Mouse (Mus musculus) forebrain, embryonic 12.5 days (tissue): ENCODE results near the gene Sort1. TPM values are rescaled to one million over a fixed set of nuclear protein-coding genes. Genes with fewer than 3 reads are reported as not detected.

Experiments
- ATAC-seq: fragments of 200-750 bp; cut with Nextera tagmentation; 2 replicates; pipeline ENCODE4 v1.8.0; 2017; ENCODE audit warnings: moderate TSS enrichment; ENCODE audit not compliant: low FRiP score
- H3K27ac ChIP-seq: fragments of 300-500 bp; sonication (generic); 2 replicates; pipeline ENCODE4 v1.5.1; 2016; ENCODE audit warnings: mild to moderate bottlenecking
- H3K27me3 ChIP-seq: fragments of 300-500 bp; sonication (generic); 2 replicates; pipeline ENCODE4 v1.6.1; 2016; ENCODE audit warnings: mild to moderate bottlenecking
- H3K36me3 ChIP-seq: fragments of 300-500 bp; sonication (generic); replicated peaks from 2 replicates; pipeline ENCODE4 v1.6.1; 2016; ENCODE audit warnings: mild to moderate bottlenecking
- H3K4me1 ChIP-seq: fragments of 300-500 bp; sonication (generic); 2 replicates; pipeline ENCODE4 v1.6.1; 2016
- H3K4me2 ChIP-seq: fragments of 300-500 bp; sonication (generic); 2 replicates; pipeline ENCODE4 v1.6.1; 2016; ENCODE audit warnings: mild to moderate bottlenecking, moderate library complexity
- H3K4me3 ChIP-seq: fragments of 300-500 bp; sonication (generic); replicated peaks from 2 replicates; pipeline ENCODE4 v1.5.1; 2016; ENCODE audit warnings: mild to moderate bottlenecking
- H3K9ac ChIP-seq: fragments of 300-500 bp; sonication (generic); 2 replicates; pipeline ENCODE4 v1.6.1; 2016; ENCODE audit warnings: mild to moderate bottlenecking
- H3K9me3 ChIP-seq: fragments of 300-500 bp; sonication (generic); 2 replicates; pipeline ENCODE4 v1.6.1; 2016
- WGBS: fragments of 180-500 bp; shearing (Covaris S2); methylation state at CpG from one replicate; pipeline ENCODE4 v1.1.7; 2016; 5-methylcytosine and 5-hydroxymethylcytosine counted together
- polyA plus RNA-seq: library from polyadenylated mRNA; unstranded; fragments of >200 nt; fragmentation: Nextera tagmentation; extraction: Ambion mirVana; gene quantifications from 2 replicates; pipeline ENCODE4 v1.2.1, GENCODE M21; 2016

Sort1 gene
- polyA plus RNA-seq, 1 experiment from 2014 or later, result 30.8 TPM

DNA sequence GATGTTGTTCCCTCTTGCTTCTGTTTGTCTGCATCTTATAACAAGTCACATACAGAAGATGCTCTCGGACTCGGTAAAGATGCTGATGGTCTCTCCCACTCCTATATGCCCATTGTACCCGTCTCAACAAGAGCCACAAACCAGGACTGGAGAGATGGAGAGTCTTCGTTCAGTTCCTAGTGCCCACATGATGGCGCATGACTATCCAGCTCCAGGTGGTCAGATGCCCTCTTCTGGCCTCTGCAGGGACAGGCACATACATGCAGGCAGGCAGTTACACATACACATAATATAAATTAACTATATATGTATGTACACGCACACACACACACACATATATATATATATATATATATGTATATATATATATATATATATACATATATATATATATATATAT, 96.8 kb downstream of the Sort1 start:
- H3K9me3 ChIP-seq, result no peaks in the 10 kb centered on the region
- no peak overlapping the region for H3K9ac ChIP-seq
- no peak overlapping the region for H3K27ac ChIP-seq
- H3K4me1 ChIP-seq, result peaks cover 38% of the 10 kb centered on the region
- 0 out of 2 replicates have a peak, but pooled peaks cover 4% of the 10 kb centered on the region for H3K36me3 ChIP-seq
- no peak overlapping the region for H3K4me3 ChIP-seq
- no peaks in the 10 kb centered on the region for H3K27me3 ChIP-seq
- no peak overlapping the region for H3K4me2 ChIP-seq
- WGBS, result 74% methylated on average over 6 of the region's 6 CpGs
- no peak for ATAC-seq

DNA sequence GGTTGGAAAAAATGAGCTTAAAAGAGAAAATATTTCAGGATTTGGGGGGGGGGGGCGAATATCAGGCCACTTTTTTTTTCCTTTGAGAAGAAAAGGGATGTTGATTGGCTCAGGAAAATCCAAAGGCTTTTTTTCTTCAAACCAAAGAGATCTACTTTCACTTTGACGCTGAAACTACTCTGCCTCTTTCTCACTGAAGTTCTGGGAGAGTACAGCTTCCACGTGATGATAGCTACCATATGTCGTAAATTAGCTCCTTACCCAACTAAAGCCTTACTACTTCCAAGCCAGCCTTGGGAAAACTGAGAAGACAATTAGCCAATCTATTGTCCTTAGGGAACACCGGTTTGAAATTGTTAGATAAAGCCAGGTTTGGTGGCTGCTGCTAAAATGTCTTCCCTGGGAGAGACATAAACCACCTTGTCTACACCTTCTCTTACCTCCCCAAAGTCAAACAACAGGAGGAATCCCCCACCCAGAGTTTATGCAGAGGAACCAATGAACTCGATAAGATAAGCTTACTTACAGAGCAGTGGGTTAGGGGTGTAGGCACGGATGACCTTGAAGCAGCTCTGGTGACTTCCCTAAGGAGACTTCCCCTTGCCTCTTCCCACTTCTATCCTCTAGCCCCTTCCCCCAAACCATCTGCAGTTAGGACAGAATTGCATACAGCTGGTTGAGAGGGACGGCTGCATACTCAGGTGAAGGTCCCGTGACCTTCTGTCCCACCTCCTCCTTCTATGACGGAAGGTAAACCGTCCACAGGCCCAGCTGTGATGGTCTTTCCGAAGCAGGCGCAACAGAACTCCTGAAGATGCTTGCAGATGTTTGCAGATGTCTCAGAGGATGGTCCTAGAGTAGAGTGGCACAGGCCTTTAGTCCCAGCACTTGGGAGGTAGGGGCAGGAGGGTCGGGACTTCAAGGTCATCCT, 98.3 kb downstream of the Sort1 start:
- H3K27me3 ChIP-seq, result no peaks in the 10 kb centered on the region
- peak overlapping the region; percentile 71 for H3K4me2 ChIP-seq
- H3K9ac ChIP-seq, result no peak overlapping the region
- H3K9me3 ChIP-seq, result no peaks in the 10 kb centered on the region
- H3K36me3 ChIP-seq, result peaks cover 16% of the 10 kb centered on the region
- peak overlapping the region; percentile 50; the same call in 1 of the 2 replicates for H3K4me3 ChIP-seq
- ATAC-seq, result no peak
- H3K4me1 ChIP-seq, result peaks cover 39% of the 10 kb centered on the region
- H3K27ac ChIP-seq, result no peak overlapping the region
- WGBS, result 76% methylated on average over 14 of the region's 14 CpGs

DNA sequence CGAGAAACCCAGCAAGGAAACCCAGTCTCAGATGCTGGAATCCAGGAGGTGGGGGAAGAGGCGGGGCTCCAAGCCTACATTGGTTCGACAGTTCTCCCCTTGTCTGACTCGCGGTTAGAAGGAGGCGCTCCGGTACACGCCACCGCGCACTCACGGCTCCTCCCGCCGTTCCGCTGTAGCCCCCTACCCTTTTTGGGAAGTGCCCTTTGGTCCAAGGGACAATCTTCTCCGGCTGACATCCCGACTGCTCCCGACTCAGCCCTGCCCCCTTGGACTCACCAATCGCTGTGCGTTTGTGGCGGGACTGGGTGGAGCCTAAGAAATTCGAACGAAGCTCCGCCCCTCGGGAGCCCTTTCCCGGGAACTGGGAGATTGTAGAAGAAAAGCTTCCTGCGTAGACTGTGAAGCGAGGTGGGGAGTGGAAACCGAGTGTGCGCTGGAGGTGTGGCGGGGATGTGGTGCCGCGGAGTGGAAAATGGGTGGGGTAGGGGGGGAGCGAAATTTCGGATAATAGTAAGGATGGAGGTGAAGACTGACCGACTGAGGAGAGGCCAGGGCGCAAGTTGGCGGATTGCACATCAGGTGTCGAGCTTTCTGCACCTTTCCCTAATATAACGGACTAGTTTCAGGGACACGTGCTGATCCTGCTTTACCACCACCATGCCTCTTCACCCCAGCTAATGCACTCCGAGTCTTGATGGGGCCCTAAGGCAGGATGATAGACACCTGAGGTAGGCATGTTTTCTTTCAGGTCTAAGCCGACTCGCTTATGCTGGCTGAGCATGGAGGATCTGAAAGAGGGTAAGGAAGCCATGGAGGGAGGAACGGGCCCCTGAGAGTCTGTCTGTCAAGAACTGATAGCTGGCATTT, 99.8 kb downstream of the Sort1 start, which contains the start of gene Psrc1:
TSS of gene Psrc1 (plus strand) at position 355 of the 870 bp plus-strand sequence.
- peak within 1 kb of the TSS; percentile 72 for H3K27ac ChIP-seq
- peak within 1 kb of the TSS; percentile 50 for H3K4me3 ChIP-seq
- peak within 1 kb of the TSS; percentile 64 for H3K9ac ChIP-seq
- WGBS, result under 1% methylated on average over 44 of the region's 44 CpGs
- no peaks in the 10 kb centered on the region for H3K9me3 ChIP-seq
- H3K4me1 ChIP-seq, result peaks cover 39% of the 10 kb centered on the region
- ATAC-seq, result peak; percentile 93
- H3K4me2 ChIP-seq, result peak within 1 kb of the TSS; percentile 71
- H3K27me3 ChIP-seq, result no peaks in the 10 kb centered on the region
- peaks cover 20% of the 10 kb centered on the region for H3K36me3 ChIP-seq

DNA sequence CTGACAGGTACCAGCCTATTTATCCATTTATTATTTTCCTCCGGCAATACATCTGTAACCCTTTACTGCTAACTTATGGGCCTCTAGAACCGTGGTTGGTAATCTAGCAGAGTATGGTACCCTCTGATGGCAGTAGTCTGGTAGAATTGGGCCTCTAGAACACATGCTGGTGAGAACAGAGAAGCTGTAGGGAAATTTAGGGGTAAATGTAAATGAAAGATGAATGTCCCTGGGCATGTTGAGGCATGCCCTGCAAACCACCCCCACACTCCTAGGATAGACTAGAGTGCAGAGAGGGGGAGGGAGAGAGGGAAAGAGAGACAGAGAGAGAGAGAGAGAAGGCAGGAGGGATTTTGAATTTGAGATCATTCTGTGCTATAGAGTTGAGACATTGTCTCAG, 100.5 kb downstream of the Sort1 start:
- Histone ChIP-seq H3K9ac (peak overlapping the region; percentile 64), H3K27me3 (no peaks in the 10 kb centered on the region), H3K4me2 (peak overlapping the region; percentile 71), H3K4me3 (peak overlapping the region; percentile 50), H3K36me3 (peaks cover 20% of the 10 kb centered on the region), H3K4me1 (peaks cover 42% of the 10 kb centered on the region), H3K27ac (no peak overlapping the region), H3K9me3 (no peaks in the 10 kb centered on the region)
- 50% methylated on average over 2 of the region's 2 CpGs for WGBS
- no peak for ATAC-seq

DNA sequence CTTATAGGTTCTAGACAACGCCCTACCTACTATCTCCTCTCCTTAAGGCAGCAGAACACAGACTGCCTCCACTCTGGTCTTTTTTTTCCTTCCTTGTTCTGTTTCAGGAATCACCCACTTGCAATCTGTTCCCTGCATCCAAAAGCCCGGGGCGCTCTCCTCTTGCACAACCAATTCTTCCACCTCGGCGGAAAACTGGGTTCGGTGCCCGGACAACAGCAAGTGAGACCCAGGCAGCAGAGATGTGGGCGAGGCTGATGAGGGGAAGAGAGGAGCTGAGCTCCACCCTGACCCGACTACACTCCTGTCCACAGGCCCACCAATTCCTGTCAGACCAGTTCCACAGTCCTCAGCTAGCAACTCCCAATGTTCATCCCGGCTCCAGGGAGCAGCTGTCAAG, 102.3 kb downstream of the Sort1 start:
- Histone ChIP-seq H3K27me3 (no peaks in the 10 kb centered on the region), H3K27ac (no peak overlapping the region), H3K4me2 (no peak overlapping the region), H3K9ac (no peak overlapping the region), H3K4me1 (peaks cover 41% of the 10 kb centered on the region), H3K4me3 (no peak overlapping the region), H3K9me3 (no peaks in the 10 kb centered on the region), H3K36me3 (peaks cover 20% of the 10 kb centered on the region)
- WGBS, result 91% methylated on average over 10 of the region's 10 CpGs
- ATAC-seq, result no peak

DNA sequence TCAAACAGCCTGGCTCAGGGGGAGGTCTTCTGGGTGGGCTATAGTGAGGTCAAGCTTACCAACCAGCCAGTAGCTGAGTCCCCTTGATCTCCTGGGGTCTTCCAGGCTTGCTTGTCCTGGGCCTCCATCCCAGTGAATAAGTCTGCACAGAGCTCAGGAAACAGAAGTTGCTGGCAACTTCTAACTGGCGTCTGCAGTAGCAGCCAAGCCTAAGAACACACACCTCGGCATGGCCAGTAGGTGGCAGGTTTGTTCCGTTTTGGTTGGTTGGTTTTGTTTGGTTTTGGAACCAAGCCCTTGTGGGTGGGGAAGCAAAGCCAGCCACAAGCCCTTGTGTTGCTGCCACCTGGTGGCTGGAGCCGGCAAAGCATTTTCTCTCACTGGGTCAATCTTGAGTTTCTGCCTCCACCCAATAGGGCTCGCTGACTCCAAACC, 105.2 kb downstream of the Sort1 start:
- no peaks in the 10 kb centered on the region for H3K9me3 ChIP-seq
- H3K27me3 ChIP-seq, result 0 out of 2 replicates have a peak, but pooled peaks cover 2% of the 10 kb centered on the region
- peaks cover 35% of the 10 kb centered on the region for H3K4me1 ChIP-seq
- H3K4me3 ChIP-seq, result no peak overlapping the region
- ATAC-seq, result peak; percentile 76
- under 1% methylated on average over 5 of the region's 5 CpGs for WGBS
- H3K36me3 ChIP-seq, result peaks cover 47% of the 10 kb centered on the region
- no peak overlapping the region for H3K4me2 ChIP-seq
- H3K9ac ChIP-seq, result no peak overlapping the region
- H3K27ac ChIP-seq, result peak overlapping the region; percentile 42; the same call in 1 of the 2 replicates

DNA sequence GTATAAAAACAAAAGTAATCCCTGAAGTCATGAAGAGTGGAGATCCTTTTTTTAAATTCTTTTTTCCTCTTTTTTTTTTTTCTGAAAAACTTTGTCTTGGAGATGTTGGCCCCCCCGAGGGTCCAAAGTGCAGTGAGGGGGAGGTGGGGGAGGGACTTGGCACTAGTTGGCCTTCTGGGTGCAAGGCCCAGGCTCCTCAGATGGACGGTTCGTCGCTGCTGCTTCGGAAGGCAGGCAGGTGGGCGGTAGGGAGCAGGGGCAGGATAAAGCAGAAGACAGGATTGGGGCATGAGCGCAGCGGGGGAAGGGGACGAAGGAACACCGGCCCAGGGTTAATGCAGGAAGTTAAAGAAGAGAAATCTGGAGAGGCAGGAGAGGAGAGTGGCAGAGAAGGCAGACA, 108.4 kb downstream of the Sort1 start:
- peaks cover 18% of the 10 kb centered on the region for H3K4me1 ChIP-seq
- H3K4me3 ChIP-seq, result no peak overlapping the region
- H3K9ac ChIP-seq, result peak overlapping the region; percentile 7; the same call in 1 of the 2 replicates
- H3K9me3 ChIP-seq, result no peaks in the 10 kb centered on the region
- H3K4me2 ChIP-seq, result no peak overlapping the region
- no peak for ATAC-seq
- 0 out of 2 replicates have a peak, but pooled peaks cover 2% of the 10 kb centered on the region for H3K27me3 ChIP-seq
- H3K36me3 ChIP-seq, result peaks cover 61% of the 10 kb centered on the region
- 0 out of 2 replicates have a peak overlapping the region, but pooled peaks have one; percentile 25 for H3K27ac ChIP-seq
- WGBS, result 16% methylated on average over 10 of the region's 10 CpGs

DNA sequence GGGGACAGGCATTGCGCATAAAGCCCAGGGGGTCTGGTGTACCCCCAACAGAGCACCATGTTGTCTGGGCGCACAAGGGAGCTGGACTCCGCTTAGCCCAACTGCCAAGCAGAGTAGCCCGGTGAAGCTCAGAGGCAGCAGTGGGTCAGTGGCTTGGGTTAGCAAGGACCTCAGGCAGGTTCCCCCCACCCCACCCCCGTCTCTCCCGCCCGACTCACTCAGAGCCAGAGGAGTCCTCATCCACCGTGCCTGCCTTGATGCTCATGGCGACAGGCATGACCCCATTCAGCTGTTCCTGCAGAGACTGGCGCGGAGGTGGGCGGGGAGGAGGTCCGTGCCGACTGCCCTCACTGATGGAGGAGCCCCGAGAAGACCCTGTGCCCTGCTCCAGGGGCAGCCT, 108.9 kb downstream of the Sort1 start:
- Histone ChIP-seq H3K4me3 (no peak overlapping the region), H3K9ac (peak overlapping the region; percentile 7; the same call in 1 of the 2 replicates), H3K4me1 (peaks cover 18% of the 10 kb centered on the region), H3K27ac (no peak overlapping the region), H3K4me2 (no peak overlapping the region), H3K27me3 (0 out of 2 replicates have a peak, but pooled peaks cover 2% of the 10 kb centered on the region), H3K9me3 (no peaks in the 10 kb centered on the region), H3K36me3 (peaks cover 63% of the 10 kb centered on the region)
- WGBS, result 53% methylated on average over 15 of the region's 15 CpGs
- ATAC-seq, result no peak

DNA sequence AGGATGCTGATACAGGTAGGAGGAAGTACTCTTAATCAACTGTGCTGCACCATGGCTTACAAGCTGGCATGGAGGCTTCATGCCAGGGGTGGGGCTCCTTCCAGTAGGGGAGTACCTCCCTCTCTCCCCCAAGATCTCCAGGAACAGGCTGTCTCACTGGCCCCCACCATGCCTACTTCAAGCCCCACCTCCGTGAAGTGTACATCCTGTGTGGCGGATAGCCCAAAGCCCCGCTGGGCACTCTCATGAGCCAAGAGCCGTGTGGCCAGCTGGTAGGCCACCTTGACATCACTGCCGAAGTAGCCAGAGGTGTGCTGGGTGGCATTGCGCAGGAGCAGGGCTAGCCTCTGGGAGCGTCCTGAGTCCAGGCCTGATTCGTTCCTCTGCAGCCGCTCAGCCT, 114.4 kb downstream of the Sort1 start:
- no peak overlapping the region for H3K4me2 ChIP-seq
- peaks cover 98% of the 10 kb centered on the region for H3K36me3 ChIP-seq
- 92% methylated on average over 9 of the region's 9 CpGs for WGBS
- ATAC-seq, result no peak
- no peak overlapping the region for H3K27ac ChIP-seq
- H3K9me3 ChIP-seq, result no peaks in the 10 kb centered on the region
- H3K4me1 ChIP-seq, result peaks cover 13% of the 10 kb centered on the region
- no peak overlapping the region for H3K4me3 ChIP-seq
- no peak overlapping the region for H3K9ac ChIP-seq
- H3K27me3 ChIP-seq, result 0 out of 2 replicates have a peak, but pooled peaks cover 2% of the 10 kb centered on the region

DNA sequence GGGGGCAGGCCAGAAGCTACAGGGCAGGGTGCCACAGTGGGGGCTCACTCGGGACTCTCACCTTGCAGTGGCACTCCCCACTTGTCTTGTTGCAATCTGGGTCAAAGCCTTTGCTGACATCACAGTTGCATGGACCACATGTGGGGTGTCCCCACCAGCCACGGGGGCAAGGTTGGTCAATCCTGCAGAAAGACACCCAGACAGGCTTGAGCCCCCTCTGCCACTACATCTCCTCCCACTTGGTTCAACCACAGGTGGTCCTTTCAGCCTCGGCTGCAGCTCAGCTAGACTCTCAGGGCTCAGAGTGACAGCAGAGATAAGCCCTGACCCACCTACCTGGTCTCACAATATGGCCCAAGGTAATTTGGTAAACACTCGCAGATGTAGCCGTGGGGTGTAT, 116.6 kb downstream of the Sort1 start:
- Histone ChIP-seq H3K4me1 (peaks cover 20% of the 10 kb centered on the region), H3K9me3 (no peaks in the 10 kb centered on the region), H3K9ac (no peak overlapping the region), H3K4me2 (no peak overlapping the region), H3K27ac (no peak overlapping the region), H3K27me3 (no peaks in the 10 kb centered on the region), H3K36me3 (peaks cover 91% of the 10 kb centered on the region), H3K4me3 (no peak overlapping the region)
- no peak for ATAC-seq
- 89% methylated on average over 5 of the region's 5 CpGs for WGBS

DNA sequence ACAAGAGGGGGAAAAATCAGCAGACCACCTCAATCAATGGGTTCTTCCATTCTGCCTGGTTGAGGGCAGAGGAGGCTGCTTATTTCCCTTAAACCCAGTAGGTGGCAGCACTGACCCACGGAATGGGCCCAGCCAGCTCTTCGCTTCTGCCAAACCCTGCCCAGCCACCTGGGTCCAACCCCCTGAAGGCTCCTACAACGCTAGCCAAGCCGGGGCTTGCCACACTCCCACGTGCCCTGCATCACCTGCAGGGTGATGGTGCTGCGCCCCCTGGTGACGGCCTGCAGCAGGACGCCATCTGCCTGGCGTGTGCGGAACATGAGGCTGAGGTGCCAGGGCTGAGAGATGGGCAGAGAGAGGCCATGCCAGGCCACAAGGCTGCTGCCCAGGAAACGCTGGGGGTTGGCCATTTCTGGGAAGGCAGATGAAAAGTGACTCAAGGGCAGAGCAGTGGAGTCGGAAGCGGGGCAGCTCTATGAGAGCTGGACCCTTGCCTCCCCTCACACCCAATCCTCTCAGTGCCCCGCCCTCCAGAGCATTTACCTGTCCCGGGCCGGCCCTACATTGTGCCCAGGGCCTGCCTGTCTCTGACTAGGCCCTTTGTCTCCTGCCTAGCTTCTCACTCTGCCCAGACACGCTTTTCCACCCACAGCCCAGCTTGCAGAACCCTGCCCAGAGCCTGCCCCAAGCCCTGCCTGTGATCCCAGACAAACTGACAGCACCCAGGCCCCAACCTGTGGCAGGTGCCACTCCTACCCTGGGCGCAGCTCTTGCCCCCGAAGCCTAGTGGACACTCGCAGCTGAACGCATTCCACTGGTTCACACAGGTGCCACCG, 118.0 kb downstream of the Sort1 start:
- no peaks in the 10 kb centered on the region for H3K9me3 ChIP-seq
- H3K4me1 ChIP-seq, result peaks cover 34% of the 10 kb centered on the region
- peaks cover 88% of the 10 kb centered on the region for H3K36me3 ChIP-seq
- 36% methylated on average over 22 of the region's 22 CpGs for WGBS
- H3K9ac ChIP-seq, result no peak overlapping the region; the same call in 1 of the 2 replicates
- H3K27me3 ChIP-seq, result no peaks in the 10 kb centered on the region
- peak; percentile 89 for ATAC-seq
- no peak overlapping the region for H3K4me2 ChIP-seq
- H3K4me3 ChIP-seq, result no peak overlapping the region
- H3K27ac ChIP-seq, result peak overlapping the region; percentile 15; the same call in 1 of the 2 replicates
